Mouse (Mus musculus) mature B cell (primary cell): ENCODE data around the gene Myl4.
"Not testable (repeated sequence)": the region's sequence is repeated elsewhere in the genome, so short reads cannot be mapped to it uniquely, and the experiment has no call there.

Experiments
- in situ Hi-C: fragments of 300-500 bp; cut with MboI; formaldehyde crosslinking; loops from 2 replicates; pipeline ENCODE4 v1.14.3; 2019

Gene Myl4

DNA sequence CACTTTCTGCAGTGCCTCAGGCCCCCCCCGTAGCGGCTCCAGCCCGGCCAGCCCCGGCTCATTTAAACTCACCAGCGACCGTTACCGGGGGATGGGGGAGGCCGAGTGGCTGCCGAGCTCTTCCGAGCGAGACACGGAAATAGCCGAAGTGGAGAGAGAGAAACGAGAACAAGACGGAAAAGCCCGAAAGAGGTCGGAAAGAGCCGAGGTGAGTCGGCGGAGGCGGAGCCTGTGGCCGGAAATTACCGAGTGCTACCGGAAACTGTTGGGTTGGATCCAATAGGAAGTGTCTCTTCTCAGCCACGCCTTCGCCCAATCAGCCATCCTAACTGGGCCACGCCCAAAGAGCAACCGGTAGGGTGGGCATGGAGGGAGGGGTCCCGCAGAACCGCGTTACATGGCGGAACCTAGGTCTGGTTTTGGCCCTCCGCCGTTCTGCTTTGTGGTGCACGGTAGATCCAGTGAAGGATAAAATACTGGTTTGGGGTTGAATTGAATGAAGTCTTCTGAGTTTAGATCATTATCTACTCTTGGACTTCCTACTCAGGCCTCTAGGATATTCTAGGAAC is at the start of gene Myl4, which contains the start of gene Cdc27:
Myl4 (plus strand) TSS at position 258 of the 569 bp plus-strand sequence.
Cdc27 (minus strand) TSS at position 215 of the 569 bp plus-strand sequence.
- in situ Hi-C loops = no loop called here

DNA sequence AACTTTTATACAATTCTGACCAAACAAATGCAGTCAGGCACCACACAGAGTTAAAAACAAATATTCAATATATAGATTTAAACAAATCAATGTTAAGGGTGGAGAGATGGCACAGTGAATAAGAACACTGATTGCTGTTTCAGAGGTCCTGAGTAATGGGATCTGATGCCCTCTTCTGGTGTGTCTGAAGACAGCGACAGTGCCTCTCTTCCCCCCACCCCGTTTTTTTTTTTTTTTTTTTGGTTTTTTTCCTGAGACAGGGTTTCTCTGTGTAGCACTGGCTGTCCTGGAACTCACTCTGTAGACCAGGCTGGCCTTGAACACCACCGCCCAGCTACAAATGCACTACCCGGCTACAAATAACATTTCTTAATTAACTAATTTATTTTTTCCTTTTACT is 42.0 kb upstream of the Myl4 start:
- in situ Hi-C loops = no loop called here

DNA sequence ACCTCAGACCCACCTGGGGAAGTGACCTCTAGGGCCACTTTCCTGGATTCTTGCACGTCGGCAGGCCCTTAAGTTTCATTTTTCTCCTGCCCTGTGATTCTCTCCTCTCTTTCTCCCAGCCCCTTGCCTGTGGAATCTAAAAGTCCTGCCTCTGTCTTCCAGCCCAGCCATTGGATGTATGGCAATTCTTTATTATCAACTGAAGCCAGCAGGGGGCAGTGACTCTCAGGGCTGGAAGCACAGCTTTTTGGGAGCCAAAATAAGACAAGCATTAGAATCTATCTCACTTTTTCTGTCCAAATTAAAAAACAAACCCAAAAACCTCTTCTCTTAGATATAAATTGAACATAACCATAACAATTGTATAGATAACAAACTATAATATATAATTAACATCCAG is 39.9 kb upstream of the Myl4 start:
- in situ Hi-C loops = no loop called here

DNA sequence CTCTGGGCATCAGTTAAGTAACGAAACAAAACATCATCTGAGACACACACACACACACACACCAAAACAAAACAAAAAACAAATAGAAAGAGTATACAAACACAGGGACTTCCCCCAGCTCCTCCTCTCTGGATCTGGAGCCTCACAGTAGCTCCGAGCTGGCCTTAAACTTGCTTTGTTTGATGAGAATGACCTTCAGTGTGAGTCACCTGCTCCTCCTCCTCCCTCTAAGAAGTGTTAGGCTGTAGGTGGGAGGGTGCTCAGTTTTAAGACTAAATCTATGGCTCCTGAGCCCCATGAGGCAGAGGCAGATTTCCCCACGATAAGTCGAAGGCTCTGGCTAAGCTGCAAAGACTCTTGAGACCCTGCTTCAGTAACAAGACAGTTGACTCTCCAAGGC is 38.0 kb upstream of the Myl4 start:
- in situ Hi-C loops = no loop called here

DNA sequence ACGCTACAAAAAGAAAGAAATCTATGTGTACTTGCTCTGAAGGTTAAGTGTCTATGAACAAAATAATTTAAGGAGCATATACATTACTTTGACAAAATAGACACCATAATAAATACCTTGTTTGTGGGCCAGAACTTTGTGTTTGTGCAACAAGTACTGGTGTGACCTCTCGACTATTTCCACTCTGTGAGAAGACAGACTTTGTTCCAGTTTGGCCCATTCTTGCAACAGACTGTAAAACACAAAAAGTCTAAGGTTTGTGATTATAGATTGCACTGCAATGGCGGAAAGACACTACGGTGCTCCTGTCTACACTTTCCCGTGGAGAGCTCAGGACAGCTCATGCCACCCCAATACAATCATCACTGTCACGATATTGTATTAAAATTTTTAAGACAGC is 24.5 kb upstream of the Myl4 start:
- in situ Hi-C loops = no loop called here

DNA sequence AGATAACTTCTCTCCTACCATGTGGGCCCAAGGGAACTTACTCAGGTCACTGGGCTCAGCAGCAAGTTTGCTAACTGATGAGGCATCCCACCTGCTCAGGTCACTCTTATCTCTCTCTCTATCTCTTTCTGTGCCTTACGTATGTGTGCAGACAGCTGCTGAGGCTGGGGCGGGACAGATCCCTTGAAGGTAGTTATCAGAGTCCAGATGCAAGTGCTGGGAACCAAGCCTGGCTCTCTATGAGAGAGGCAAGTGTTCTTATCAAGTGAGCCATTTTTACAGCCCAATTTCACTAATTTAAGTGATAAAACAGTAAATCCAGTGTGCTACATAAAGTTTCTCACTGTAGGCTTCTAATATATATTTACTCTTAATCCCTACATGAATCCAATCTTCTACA is 13.6 kb upstream of the Myl4 start:
- in situ Hi-C loops = no loop called here

DNA sequence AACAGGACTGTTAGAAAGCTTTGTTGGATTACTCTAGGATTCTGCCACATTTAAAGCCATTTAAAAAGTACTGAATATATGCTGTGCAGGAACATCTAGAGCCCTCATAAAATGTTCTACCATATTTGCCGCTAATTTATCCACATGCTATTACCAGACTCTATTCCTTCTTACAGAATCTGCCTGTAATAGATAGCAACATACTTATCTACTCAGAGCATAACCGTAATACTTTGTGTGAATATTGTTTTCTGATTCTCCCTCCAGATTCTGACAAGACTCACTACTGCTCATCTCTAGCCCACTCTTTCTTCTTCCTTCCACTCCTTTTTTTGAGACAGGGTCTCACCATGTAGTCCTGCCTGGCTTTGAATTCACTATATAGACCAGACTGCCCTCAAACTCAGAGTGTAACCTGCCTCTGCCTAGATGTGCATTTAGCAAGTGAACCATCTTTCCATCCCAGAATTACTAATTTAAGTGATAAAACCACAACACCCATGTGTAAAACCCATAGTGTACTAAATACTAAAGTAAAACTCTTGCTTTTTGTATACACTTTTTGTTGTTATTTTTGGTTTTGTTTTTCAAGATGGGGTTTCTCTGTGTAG is 12.4 kb upstream of the Myl4 start:
- in situ Hi-C loops = no loop called here

DNA sequence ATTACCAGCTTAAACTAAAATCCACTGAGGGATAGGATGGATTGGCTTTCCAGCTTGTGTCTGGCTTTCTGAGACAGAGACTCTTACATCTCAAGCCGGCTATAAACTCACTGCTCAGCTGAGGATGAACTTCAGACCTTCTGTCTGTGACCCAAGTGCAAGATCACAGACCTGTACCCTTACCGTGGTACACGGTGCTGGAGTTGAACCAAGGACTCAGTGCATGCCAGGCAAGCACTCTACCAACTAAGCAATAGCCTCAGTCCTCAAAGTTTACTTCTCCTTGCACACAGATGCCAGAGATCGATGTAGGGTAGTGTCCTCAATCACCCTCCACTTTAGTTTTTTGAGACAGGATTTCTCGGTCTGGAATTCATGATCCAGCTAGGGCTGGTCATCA is 10.7 kb upstream of the Myl4 start:
- in situ Hi-C loops = no loop called here

DNA sequence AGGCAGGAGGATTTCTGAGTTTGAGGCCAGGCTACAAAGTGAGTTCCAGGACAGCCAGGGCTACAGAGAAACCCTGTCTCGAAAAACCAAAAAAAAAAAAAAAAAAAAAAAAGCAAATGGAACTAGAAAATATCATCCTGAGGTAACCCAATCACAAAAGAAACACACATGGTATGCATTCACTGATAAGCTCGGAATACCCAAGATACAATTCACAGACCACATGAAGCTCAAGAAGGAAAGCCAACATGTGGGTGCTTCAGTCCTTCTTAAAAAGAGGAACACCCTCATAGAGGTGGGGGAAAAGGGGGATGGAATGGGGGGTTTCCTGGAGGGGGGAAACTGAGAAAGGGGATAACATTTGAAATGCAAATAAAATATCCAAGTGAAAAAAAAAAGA is 7.1 kb upstream of the Myl4 start:
- in situ Hi-C loops = not testable (repeated sequence)

DNA sequence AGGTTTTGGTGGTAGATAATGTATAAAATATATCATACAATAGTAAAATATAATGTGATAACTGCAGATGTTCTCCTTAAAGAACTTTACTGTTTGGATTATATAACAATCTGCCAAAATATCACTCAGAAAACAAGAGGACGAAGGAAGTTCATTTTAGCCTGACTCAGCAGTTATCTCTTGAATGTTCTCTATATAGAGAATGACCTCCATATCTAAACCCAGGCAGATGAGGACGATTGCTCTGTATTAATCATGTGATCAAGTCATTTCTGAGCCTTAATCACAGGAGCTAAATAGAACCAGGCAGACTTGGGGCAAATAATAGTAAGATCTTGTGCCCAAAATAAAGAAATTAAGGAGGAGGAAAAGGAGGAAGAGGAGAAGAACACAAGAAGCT is 6.0 kb upstream of the Myl4 start:
- in situ Hi-C loops = no loop called here

DNA sequence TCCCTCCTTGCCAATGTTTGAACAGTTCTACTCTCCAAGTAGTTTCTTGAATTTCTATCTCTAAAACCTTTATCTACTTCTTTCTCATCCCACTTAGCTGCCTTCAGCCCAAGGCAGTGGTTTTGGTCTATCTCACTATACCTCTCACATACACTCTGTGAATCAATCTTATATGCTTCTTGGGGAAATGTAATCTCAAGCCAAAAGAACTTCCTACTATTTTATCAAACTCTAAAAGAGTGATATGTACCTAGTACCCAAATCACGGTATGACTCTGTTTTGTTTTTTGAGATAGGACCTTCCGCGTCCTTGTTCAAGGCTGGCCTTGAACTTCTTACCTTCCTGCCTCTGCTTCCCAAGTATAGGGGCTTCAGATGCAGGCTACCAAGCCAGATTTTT is 3.0 kb upstream of the Myl4 start:
- in situ Hi-C loops = no loop called here

DNA sequence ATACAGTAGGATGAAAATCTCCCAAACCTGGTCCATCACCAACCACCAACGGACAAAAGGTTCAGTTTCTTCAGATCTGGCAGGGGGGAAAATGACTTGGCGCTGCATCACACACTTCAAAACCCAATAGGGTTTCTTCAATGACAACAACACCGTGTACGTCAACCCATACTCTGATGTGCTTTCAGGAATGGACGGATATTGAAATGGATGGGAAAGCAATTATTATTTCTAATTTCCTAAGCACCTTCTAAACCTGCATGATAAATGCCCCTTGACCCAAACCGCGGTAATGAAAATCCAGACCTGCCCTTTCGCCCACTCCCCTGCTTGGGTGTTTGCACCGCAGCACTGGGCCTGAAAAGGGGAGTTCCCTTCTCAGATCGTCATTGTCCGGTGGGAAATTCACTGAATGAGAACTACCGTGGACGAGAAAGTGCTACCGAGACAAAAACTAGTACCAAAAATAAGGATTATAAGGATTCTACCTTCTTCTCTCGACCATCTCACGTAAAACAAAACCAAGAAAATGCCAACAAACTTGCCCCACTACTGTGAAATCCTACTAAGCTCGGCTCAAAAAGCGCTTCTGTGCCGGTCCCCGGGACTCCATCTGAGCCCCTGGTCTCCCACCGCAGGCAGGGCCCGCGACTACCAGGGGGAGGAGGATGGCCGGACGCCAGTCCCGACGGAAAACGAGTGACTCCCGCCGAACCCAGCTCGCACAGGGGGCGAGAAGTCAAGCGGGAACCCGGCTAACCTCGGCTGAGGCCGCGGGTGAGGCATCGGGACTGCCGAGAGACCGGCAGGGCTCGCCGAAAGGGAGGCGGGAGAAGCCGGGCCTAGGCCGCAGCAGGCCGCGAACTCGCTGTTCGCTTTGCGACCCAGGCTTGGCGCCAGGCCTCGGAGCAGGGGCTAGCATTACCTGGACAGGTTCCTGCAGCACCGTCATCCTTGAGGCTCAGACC is 741 bp upstream of the Myl4 start:
- in situ Hi-C loops = no loop called here

DNA sequence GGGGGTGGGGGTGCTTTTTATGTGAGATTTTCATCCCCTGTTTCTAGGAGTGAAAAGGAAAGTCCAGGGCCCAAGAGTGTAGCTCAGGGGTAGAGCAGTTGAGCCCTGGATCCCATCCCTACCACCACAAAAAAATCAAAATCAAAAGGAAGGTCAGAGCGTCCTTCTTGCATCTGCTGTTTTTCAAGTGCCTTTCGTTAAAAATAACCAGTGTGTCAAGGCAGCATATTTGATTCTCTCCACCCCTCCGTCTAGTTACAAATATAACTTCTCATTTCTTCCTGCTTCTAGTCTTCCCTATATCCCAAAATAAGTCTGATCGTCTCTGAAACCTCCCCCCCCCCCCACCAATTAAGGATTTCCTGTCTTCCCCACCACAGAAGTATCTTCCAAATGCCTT is 7.6 kb downstream of the Myl4 start:
- in situ Hi-C loops = no loop called here

DNA sequence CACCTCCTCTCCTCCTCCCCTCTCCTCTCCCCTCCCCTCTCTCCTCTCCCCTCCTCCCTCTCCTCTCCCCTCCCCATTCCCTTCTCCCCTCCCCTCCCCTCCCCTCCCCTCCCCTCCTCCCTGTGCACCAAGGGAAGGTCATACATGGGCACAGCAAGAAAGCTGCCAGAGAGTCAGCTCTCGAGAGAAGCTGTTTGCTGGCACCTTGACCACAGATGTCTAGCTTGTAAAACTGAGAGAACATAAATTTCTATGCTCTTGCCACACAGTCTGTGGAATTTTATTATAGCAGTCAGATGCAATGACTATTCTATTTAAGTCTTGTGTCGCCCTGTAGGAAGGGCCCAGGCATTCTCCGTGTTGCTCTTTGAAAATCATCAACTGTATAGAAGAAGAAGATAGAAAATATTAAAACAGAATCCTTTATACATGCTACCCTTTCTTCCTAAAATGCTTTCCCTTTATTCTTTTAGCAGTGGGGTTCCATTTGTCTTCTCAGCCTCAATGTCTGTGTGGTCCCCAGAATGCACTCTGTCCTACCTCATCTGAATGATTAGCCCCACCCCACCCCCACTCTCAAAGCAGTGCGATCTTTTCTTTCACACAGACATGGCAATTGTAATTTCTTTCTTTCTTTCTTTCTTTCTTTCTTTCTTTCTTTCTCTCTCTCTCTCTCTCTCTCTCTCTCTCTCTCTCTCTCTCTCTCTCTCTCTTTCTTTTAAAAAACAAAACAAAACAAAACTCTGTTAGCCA is 8.4 kb downstream of the Myl4 start:
- in situ Hi-C loops = no loop called here

DNA sequence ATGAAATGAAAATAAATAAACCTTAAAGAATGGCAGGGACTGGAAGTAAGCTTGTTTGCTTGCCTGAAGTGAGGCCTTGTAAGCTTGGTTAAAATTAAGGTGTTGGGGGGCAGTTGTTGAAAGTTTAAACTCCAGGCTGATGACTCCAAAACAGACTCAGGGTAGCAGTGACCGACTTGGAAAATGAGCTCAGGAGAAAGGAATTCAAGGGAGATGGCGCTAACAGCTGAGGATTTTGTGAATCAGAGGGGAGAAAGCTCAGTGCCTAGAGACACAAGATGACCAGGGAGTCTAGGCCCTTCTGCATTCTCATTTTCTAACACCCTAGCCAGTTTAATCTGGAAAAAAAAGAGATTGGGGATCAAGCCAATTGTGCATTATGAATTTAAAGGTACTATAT is 10.5 kb downstream of the Myl4 start:
- in situ Hi-C loops = no loop called here

DNA sequence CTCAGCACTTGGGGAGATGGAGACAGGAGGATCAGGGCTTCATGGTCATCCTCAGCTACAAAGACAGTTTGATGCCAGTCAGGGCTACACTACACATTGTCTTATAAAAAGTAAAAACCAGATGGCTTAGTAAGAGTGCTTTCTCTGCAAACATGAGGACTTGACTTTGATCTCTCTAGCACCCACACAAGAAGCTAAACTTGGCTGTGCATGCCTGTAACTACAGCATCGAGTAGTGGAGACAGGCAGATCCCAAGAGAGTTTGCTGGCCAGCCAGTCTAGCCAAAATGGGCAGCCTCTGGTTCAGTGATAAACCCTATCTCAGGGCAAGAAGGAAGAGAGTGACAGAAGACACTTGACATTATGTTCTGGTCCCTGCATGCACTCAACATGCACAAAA is 13.0 kb downstream of the Myl4 start:
- in situ Hi-C loops = no loop called here

DNA sequence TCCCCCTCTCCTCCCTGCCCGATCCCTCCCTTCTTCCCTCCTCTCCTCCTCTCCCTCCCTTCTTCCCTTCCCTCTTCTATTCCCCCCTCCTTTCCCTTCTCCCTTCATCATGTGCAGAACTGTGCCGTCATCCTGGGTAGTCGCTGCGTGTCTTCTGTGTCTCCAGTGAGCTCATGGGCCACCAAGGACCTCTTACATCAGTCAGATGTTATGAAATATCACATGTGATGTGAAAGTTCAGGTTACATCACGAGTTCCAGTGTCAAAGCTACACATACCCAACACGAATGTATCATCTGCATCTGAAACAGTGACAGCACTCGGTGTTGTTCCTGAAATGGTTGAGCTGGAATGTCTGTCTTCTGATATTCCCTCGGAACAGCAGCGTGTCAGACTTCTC is 14.7 kb downstream of the Myl4 start:
- in situ Hi-C loops = no loop called here

DNA sequence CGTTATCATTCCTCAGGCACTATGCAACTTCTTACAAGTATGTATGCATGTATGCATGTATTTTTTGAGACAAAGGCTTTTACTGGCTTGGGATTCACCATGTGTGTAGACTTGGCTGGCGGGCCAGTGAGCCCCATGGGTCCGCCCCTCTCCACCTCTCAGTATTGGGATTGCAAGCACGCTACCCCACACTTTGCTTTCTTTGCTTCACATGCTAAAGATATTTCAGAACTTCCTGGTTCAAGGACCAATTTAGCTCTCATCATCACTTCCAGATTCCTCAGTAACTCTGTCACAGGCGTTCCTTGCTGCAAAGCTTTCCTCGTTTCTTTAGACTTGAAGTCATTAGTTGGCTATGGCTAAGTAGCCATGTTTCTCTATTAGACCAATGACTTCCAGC is 15.6 kb downstream of the Myl4 start:
- in situ Hi-C loops = no loop called here

DNA sequence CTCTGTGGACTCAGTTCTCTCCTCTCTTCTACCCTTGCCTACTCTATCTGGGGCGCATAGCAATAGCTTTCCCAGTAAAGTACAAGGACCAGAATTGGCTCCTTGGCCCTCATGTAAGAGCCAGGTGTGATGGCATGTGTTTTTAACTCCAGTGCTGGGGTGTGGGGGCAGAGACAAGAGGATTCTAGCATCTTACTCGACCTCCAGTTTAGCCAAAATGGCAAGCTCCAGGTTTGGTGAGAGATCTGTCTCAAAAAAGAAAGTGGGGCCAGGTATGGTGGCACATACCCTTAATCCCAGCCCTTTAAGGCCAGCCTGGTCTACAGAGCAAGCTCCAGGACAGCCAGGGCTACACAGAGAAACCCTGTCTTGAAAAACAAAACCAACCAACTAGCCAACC is 16.3 kb downstream of the Myl4 start:
- in situ Hi-C loops = no loop called here

DNA sequence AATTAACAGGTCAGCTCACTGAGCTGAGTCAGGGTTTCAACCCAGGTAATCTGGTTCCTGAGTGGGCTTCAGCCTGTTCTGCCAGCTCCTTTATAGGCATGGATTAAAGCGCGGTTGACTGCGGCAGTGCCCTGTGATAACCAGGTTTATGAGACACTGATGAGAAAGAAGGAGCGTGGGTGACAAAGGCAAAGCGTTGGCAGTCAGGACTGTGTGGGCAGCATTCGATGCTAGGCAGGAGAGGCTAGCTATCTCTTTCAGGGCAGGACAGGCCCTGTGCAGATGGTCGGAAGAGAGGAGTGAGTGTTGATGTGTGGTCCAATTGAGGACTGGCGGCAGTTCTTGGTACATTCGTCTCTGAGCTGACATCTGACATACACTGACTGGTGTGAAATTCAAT is 17.3 kb downstream of the Myl4 start:
- in situ Hi-C loops = no loop called here

DNA sequence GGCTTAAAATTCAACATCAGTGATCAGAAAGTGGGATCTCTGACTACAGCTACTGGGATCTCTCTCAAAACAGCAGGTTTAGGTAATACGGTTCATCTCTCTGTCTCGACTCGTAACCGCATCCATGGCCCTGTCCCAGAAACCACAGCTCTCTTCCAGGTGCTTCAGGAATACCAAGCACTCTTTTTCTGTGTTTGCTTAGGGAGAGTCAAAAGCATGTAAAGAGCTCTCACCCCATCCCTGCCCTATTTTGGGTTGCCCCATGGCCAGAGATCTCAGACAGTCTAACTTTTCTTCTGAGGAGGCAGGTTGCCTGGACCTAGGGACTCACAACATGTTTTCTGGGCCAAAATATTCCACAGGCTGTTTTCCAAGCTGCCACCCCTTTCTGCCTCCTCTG is 17.9 kb downstream of the Myl4 start:
- in situ Hi-C loops = no loop called here

DNA sequence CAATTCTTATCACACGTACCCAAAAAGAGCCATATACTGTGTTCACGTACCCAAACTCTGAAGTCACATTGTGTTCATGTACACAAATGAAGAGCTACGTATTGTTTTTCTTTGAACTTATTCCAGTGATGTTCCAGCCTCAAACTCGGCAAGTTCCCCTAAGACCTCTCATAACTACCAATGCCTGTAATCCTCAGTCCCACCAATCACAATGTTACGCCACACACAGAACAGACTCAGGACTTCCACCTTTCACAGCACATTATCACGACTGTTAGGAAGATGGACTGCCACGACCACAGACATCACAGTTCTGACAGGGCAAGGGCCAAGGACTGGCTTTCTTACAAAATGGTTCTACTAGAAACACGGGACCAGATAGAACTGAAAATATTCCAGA is 20.1 kb downstream of the Myl4 start:
- in situ Hi-C loops = not testable (repeated sequence)
